Mouse (Mus musculus) neutrophil, adult 5-6 weeks (primary cell): ENCODE measurements around the gene A430078G23Rik. TPM values are rescaled to one million over a fixed set of nuclear protein-coding genes. Genes with fewer than 3 reads are reported as not detected.

Source experiments
- ATAC-seq: fragments of 151-379, 151-347 bp; 2 replicates; pipeline ENCODE4 v1.8.0; 2017; ENCODE audit warnings: mild to moderate bottlenecking, moderate TSS enrichment; ENCODE audit not compliant: insufficient number of reproducible peaks, poor library complexity, low FRiP score, severe bottlenecking; ENCODE audit errors: extremely low read depth
- total RNA-seq: library from RNA; stranded (forward); fragments of 200-1000 nt; gene quantifications from 2 replicates; pipeline ENCODE4 v1.2.3, GENCODE M21; 2017

The A430078G23Rik gene
- total RNA-seq, 1 experiment from 2014 or later, result 151 TPM

- ATAC-seq, result no peak
These were observed 41.4 kb downstream of the A430078G23Rik start for GRCm38 (mm10) chr8:3394600-3394999.

- ATAC-seq, result no peak
These were observed 42.0 kb downstream of the A430078G23Rik start for GRCm38 (mm10) chr8:3395246-3395645.

GRCm38 (mm10) chr8:3397597-3397996 is 44.4 kb downstream of the A430078G23Rik start:
- ATAC-seq, result no peak

GRCm38 (mm10) chr8:3400509-3400908 is 47.3 kb downstream of the A430078G23Rik start:
- ATAC-seq, result no peak

- ATAC-seq, result no peak
These were observed 54.2 kb downstream of the A430078G23Rik start for GRCm38 (mm10) chr8:3407417-3407816.

GRCm38 (mm10) chr8:3411085-3411484 is 57.9 kb downstream of the A430078G23Rik start:
- ATAC-seq, result no peak

- ATAC-seq, result no peak
These were observed 58.7 kb downstream of the A430078G23Rik start for GRCm38 (mm10) chr8:3411901-3412301.

- no peak for ATAC-seq
These were observed 59.6 kb downstream of the A430078G23Rik start for GRCm38 (mm10) chr8:3412816-3413215.

- ATAC-seq, result no peak
These were observed 61.5 kb downstream of the A430078G23Rik start for GRCm38 (mm10) chr8:3414639-3415190.

- no peak for ATAC-seq
These were observed 62.0 kb downstream of the A430078G23Rik start for GRCm38 (mm10) chr8:3415259-3415658.

- ATAC-seq, result no peak
These were observed 62.4 kb downstream of the A430078G23Rik start for GRCm38 (mm10) chr8:3415661-3416060.

- ATAC-seq, result no peak
These were observed 63.6 kb downstream of the A430078G23Rik start for GRCm38 (mm10) chr8:3416846-3417245.

- no peak for ATAC-seq
These were observed 64.2 kb downstream of the A430078G23Rik start for GRCm38 (mm10) chr8:3417455-3417854.

- ATAC-seq, result no peak
These were observed 64.9 kb downstream of the A430078G23Rik start for GRCm38 (mm10) chr8:3418101-3418500.

GRCm38 (mm10) chr8:3420105-3420706 is 67.0 kb downstream of the A430078G23Rik start:
- no peak for ATAC-seq

GRCm38 (mm10) chr8:3421507-3421906 is 68.3 kb downstream of the A430078G23Rik start:
- no peak for ATAC-seq

GRCm38 (mm10) chr8:3425217-3425616 is 72.0 kb downstream of the A430078G23Rik start:
- no peak for ATAC-seq

- ATAC-seq, result no peak
These were observed 73.0 kb downstream of the A430078G23Rik start for GRCm38 (mm10) chr8:3426211-3426610.

GRCm38 (mm10) chr8:3428426-3428825 is 75.2 kb downstream of the A430078G23Rik start:
- no peak for ATAC-seq

GRCm38 (mm10) chr8:3429966-3430365 is 76.8 kb downstream of the A430078G23Rik start:
- ATAC-seq, result no peak

GRCm38 (mm10) chr8:3431113-3431512 is 77.9 kb downstream of the A430078G23Rik start:
- ATAC-seq, result no peak
